ENCODE assay signal across 20 mouse cellular contexts in genomic region chr4:57633052-57633451, GRCm38 (mm10).
DNase-seq lines count a peak whose midpoint lies in the region; ATAC-seq and TF ChIP-seq lines count a peak whose summit lies in the region.
"Had no signal": no experiment of that assay in that cellular context is flagged by ENCODE, and none has a peak within 500 bp of the region (broad histone marks: within the 10 kb centered on the region; RNA-seq: fewer than 3 reads in every experiment).

No protein-coding gene starts in this region.

- no peaks in the 10 kb centered on the region for H3K36me3 ChIP-seq in heart, embryonic 12.5 days
- no peaks in the 10 kb centered on the region for H3K36me3 ChIP-seq in intestine, embryonic 14.5 days (ENCODE audit: control insufficient read depth, insufficient read depth, low read length)
- H3K36me3 ChIP-seq in intestine, embryonic 15.5 days: no peaks in the 10 kb centered on the region
- H3K36me3 ChIP-seq: embryonic facial prominence, embryonic 13.5 days; forebrain, embryonic 12.5 days; hindbrain, embryonic 15.5 days had no signal

- 85% methylated on average over 7 of the region's 7 CpGs for WGBS in heart, embryonic 12.5 days
- WGBS in intestine, embryonic 14.5 days: 95% methylated on average over 7 of the region's 7 CpGs
- WGBS in intestine, embryonic 15.5 days: 96% methylated on average over 7 of the region's 7 CpGs
- 63% methylated on average over 7 of the region's 7 CpGs for WGBS in olfactory bulb, adult 2 months

- peak overlapping the region; percentile 51 for H3K27ac ChIP-seq in heart, embryonic 12.5 days (ENCODE audit: poor library complexity, severe bottlenecking)
- H3K27ac ChIP-seq in intestine, embryonic 14.5 days (ENCODE audit: low read depth): no peak overlapping the region
- no peak overlapping the region for H3K27ac ChIP-seq in intestine, embryonic 15.5 days
- peak overlapping the region; percentile 64; the same call in 1 of the 2 replicates for H3K27ac ChIP-seq in olfactory bulb, adult 2 months (ENCODE audit: insufficient read depth, low read depth, low read length)
- H3K27ac ChIP-seq: embryonic facial prominence, embryonic 13.5 days; forebrain, embryonic 12.5 days; hindbrain, embryonic 15.5 days had no signal

- peak; percentile 47 to 51 for DNase-seq in frontal cortex, postnatal 36 days (ENCODE audit: low spot score in 2 of 2)
- DNase-seq in frontal cortex, postnatal 25 days (ENCODE audit: low spot score in 2 of 2): no peak
- no peak for DNase-seq in heart, adult 18-20 months
- peak; percentile 27 for DNase-seq in intestine, embryonic 14.5 days (ENCODE audit: low spot score)
- no peak for DNase-seq in gastrocnemius, postnatal 4 days (ENCODE audit: low spot score in 2 of 2)
- DNase-seq: adrenal gland, postnatal 10 days; cerebellum, adult 18-20 months; cerebellum, adult 9-11 months; cerebellum, postnatal 36 days; gastrocnemius, postnatal 10 days; heart, postnatal 14 days; kidney, adult 11 months; kidney, adult 9 months had no signal

- H3K9ac ChIP-seq in heart, embryonic 12.5 days: no peak overlapping the region
- H3K9ac ChIP-seq in intestine, embryonic 14.5 days (ENCODE audit: low read length): no peak overlapping the region
- no peak overlapping the region for H3K9ac ChIP-seq in intestine, embryonic 15.5 days
- H3K9ac ChIP-seq: embryonic facial prominence, embryonic 13.5 days; forebrain, embryonic 12.5 days; hindbrain, embryonic 15.5 days had no signal

- H3K27me3 ChIP-seq in heart, embryonic 12.5 days (replicated peaks): no peaks in the 10 kb centered on the region
- H3K27me3 ChIP-seq in intestine, embryonic 14.5 days (replicated peaks; ENCODE audit: control insufficient read depth, insufficient read depth, low read length): no peaks in the 10 kb centered on the region
- no peaks in the 10 kb centered on the region for H3K27me3 ChIP-seq in intestine, embryonic 15.5 days (replicated peaks)
- H3K27me3 ChIP-seq: embryonic facial prominence, embryonic 13.5 days; forebrain, embryonic 12.5 days; hindbrain, embryonic 15.5 days had no signal

- no peak for TF ChIP-seq CTCF in olfactory bulb, adult 2 months (IDR thresholded peaks at IDR 0.05; ENCODE audit: insufficient read depth, low read depth, low read length)

- no peak for TF ChIP-seq POLR2A in olfactory bulb, adult 2 months (IDR thresholded peaks at IDR 0.05; ENCODE audit: insufficient read depth, low read depth, low read length)

- no peak for ATAC-seq in heart, embryonic 12.5 days (ENCODE audit: insufficient number of reproducible peaks, low FRiP score)
- no peak for ATAC-seq in intestine, embryonic 14.5 days (replicated peaks; ENCODE audit: low FRiP score, low TSS enrichment, low read depth)
- ATAC-seq in intestine, embryonic 15.5 days: no peak
- ATAC-seq: forebrain, embryonic 16.5 days had no signal

- H3K4me1 ChIP-seq in heart, embryonic 12.5 days (replicated peaks): peaks cover 76% of the 10 kb centered on the region
- H3K4me1 ChIP-seq in intestine, embryonic 14.5 days (replicated peaks; ENCODE audit: control insufficient read depth, insufficient read depth, low read length): no peaks in the 10 kb centered on the region; the same call in 1 of the 2 replicates
- no peaks in the 10 kb centered on the region for H3K4me1 ChIP-seq in intestine, embryonic 15.5 days (replicated peaks)
- peaks cover 7% of the 10 kb centered on the region; the same call in 1 of the 2 replicates for H3K4me1 ChIP-seq in olfactory bulb, adult 2 months (ENCODE audit: control insufficient read depth, insufficient read depth, low read length)

- no peak overlapping the region for H3K4me3 ChIP-seq in heart, embryonic 12.5 days
- H3K4me3 ChIP-seq in intestine, embryonic 14.5 days (ENCODE audit: low read depth, low read length): no peak overlapping the region
- H3K4me3 ChIP-seq in intestine, embryonic 15.5 days (replicated peaks): no peak overlapping the region
- no peak overlapping the region for H3K4me3 ChIP-seq in olfactory bulb, adult 2 months (ENCODE audit: insufficient read depth, low read depth, low read length)
- H3K4me3 ChIP-seq: embryonic facial prominence, embryonic 13.5 days; forebrain, embryonic 12.5 days; hindbrain, embryonic 15.5 days had no signal

- H3K9me3 ChIP-seq in heart, embryonic 12.5 days (replicated peaks): no peaks in the 10 kb centered on the region
- H3K9me3 ChIP-seq in intestine, embryonic 14.5 days (ENCODE audit: control insufficient read depth, low read length): no peaks in the 10 kb centered on the region
- no peaks in the 10 kb centered on the region for H3K9me3 ChIP-seq in intestine, embryonic 15.5 days
- H3K9me3 ChIP-seq: embryonic facial prominence, embryonic 13.5 days; forebrain, embryonic 12.5 days; hindbrain, embryonic 15.5 days had no signal

- no peak overlapping the region for H3K4me2 ChIP-seq in heart, embryonic 12.5 days
- H3K4me2 ChIP-seq in intestine, embryonic 14.5 days (ENCODE audit: low read length): no peak overlapping the region
- H3K4me2 ChIP-seq in intestine, embryonic 15.5 days (replicated peaks): no peak overlapping the region
- H3K4me2 ChIP-seq: embryonic facial prominence, embryonic 13.5 days; forebrain, embryonic 12.5 days; hindbrain, embryonic 15.5 days had no signal

Comparison
In these comparisons a context has a peak if more than half of its experiments do, and no peak if none do; other contexts are left out.
1. DNase-seq: peak in frontal cortex, postnatal 36 days (2 of 2) and intestine, embryonic 14.5 days (single experiment); none in frontal cortex, postnatal 25 days (0 of 2), heart, adult 18-20 months (0 of 2) and gastrocnemius, postnatal 4 days (0 of 2).
2. H3K27ac ChIP-seq: peak in heart, embryonic 12.5 days (single experiment) and olfactory bulb, adult 2 months (single experiment); none in intestine, embryonic 14.5 days (single experiment) and intestine, embryonic 15.5 days (single experiment).